Mouse (Mus musculus) spleen, postnatal 10 days (tissue): ENCODE results near the gene Snx33.
"Not testable (repeated sequence)": the region's sequence is repeated elsewhere in the genome, so short reads cannot be mapped to it uniquely, and the experiment has no call there.

Experiments
- DNase-seq, 2 experiments: peaks; one replicate each; pipeline ENCODE4 v3.0.0; 2021 to 2022; ENCODE audit warnings: low spot score in 2 of 2

Gene Snx33

GRCm38 (mm10) chr9:56928041-56928811 lies at the start of gene Snx33:
Gene Snx33, minus strand, starts transcription at chr9:56928371.
- DNase-seq = peak; percentile 83 to 88

GRCm38 (mm10) chr9:56975199-56975598 lies 47.0 kb upstream of the Snx33 start:
- no peak for DNase-seq

- no peak for DNase-seq
These were observed 45.9 kb upstream of the Snx33 start for GRCm38 (mm10) chr9:56973960-56974524.

GRCm38 (mm10) chr9:56970158-56970557 lies 42.0 kb upstream of the Snx33 start:
- no peak for DNase-seq

GRCm38 (mm10) chr9:56961591-56961990 lies 33.4 kb upstream of the Snx33 start:
- no peak for DNase-seq

GRCm38 (mm10) chr9:56958689-56959088 lies 30.5 kb upstream of the Snx33 start:
- DNase-seq = no peak

- DNase-seq = no peak
These were observed 28.9 kb upstream of the Snx33 start for GRCm38 (mm10) chr9:56956966-56957675.

- DNase-seq = no peak
These were observed 25.4 kb upstream of the Snx33 start for GRCm38 (mm10) chr9:56953562-56953961.

- DNase-seq = peak; percentile 91 to 98
These were observed 22.5 kb upstream of the Snx33 start, which contains the start of gene Snupn for GRCm38 (mm10) chr9:56950414-56951400. Gene Snupn, plus strand, starts transcription at chr9:56950878.

- peak in 1 of 2 experiments; percentile 27 for DNase-seq
These were observed 21.6 kb upstream of the Snx33 start for GRCm38 (mm10) chr9:56949767-56950166.

GRCm38 (mm10) chr9:56948699-56949098 lies 20.5 kb upstream of the Snx33 start:
- DNase-seq = not testable (repeated sequence)

- DNase-seq = peak in 1 of 2 experiments; percentile 73
These were observed 19.3 kb upstream of the Snx33 start for GRCm38 (mm10) chr9:56947481-56947880.

GRCm38 (mm10) chr9:56938374-56938773 lies 10.2 kb upstream of the Snx33 start:
- no peak for DNase-seq

- DNase-seq = peak; percentile 77 to 88
These were observed 9.3 kb upstream of the Snx33 start, which contains the start of gene Imp3 for GRCm38 (mm10) chr9:56937223-56938160. Gene Imp3, plus strand, starts transcription at chr9:56937475.

GRCm38 (mm10) chr9:56936861-56937222 lies 8.7 kb upstream of the Snx33 start:
- DNase-seq = no peak

- DNase-seq = no peak
These were observed 2.4 kb upstream of the Snx33 start for GRCm38 (mm10) chr9:56930556-56930955.

GRCm38 (mm10) chr9:56929496-56929895 lies 1.3 kb upstream of the Snx33 start:
- no peak for DNase-seq

GRCm38 (mm10) chr9:56927191-56928012 lies 769 bp downstream of the Snx33 start:
- DNase-seq = peak; percentile 27 to 42

- DNase-seq = no peak
These were observed 1.8 kb downstream of the Snx33 start for GRCm38 (mm10) chr9:56926387-56926786.
